Mouse (Mus musculus) heart, postnatal 10 days (tissue): ENCODE measurements around the gene Slmap. TPM values are rescaled to one million over a fixed set of nuclear protein-coding genes. Genes with fewer than 3 reads are reported as not detected.
"Not testable (repeated sequence)": the region's sequence is repeated elsewhere in the genome, so short reads cannot be mapped to it uniquely, and the experiment has no call there.

Source experiments
- DNase-seq, 2 experiments: peaks; one replicate each; pipeline ENCODE4 v3.0.0; 2021
- intact Hi-C: fragments of 180-260 bp; cut with DNase I; formaldehyde crosslinking; loops from one replicate; pipeline ENCODE4 v1.15.1; 2025
- total RNA-seq, 2 experiments: library from RNA; stranded (reverse); gene quantifications; 2 replicates each; pipeline ENCODE4 v1.2.3; 2021

Gene Slmap
- total RNA-seq, 2 experiments from 2014 or later, result 351 to 367 TPM

GRCm38 (mm10) chr14:26533821-26534756, 642 bp downstream of the Slmap start:
- peak; percentile 50 to 65 for DNase-seq
- intact Hi-C loops, result loop anchor here (2.0 to 5.0 kb wide), 2 partner anchors 39 to 103 kb away; partner anchors contain the start of gene Arf4

DNA sequence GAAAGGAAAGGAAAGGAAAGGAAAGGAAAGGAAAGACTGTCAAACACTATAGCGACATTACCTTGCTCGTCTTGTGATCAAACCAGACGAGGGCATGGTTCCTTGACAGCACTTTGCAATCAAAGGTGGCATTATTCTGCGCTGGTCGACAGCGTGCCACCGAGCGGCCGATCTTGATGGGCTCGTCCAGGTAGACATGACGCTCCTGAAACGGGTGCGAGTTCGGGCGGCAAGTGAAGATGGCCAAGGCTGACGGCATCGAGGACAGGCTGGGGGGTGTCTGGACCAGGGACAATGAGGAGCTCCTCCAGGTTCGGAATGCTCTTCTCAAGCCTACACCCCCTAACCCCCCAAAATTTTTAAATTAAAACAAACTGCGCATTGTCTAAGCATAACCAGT, 1.5 kb downstream of the Slmap start:
- intact Hi-C loops, result loop anchor here (5.0 kb wide), 1 partner anchor 104 kb away; the partner anchor contains the start of gene Arf4
- DNase-seq, result no peak

GRCm38 (mm10) chr14:26532752-26533151, 2.0 kb downstream of the Slmap start:
- no peak for DNase-seq
- intact Hi-C loops, result loop anchor here (5.0 kb wide), 1 partner anchor 105 kb away; the partner anchor contains the start of gene Arf4

GRCm38 (mm10) chr14:26531410-26532313, 3.1 kb downstream of the Slmap start:
- DNase-seq, result no peak
- intact Hi-C loops, result loop anchor here (5.0 kb wide), 1 partner anchor 106 kb away; the partner anchor contains the start of gene Arf4

DNA sequence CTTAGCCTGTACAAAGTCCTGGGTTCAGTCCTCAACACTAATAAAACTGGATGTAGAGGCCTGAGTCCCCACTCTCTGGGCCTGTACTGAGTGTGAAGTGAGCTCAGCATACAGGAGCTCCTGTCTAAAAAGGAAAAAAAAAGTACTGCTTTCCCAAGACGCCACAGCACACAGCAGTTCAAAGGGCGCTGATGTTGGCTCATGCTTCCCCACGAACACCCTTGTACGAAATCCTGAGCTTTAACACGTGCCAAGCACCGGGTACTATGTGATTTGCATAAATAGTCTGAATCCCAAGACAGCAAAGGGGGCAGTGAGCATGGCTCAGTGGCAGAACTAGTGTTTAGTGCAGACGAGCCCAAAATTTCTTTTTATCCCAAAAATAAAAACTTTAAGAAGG, 4.4 kb downstream of the Slmap start:
- DNase-seq, result no peak
- intact Hi-C loops, result loop anchor here (5.0 kb wide), 1 partner anchor 107 kb away; the partner anchor contains the start of gene Arf4

DNA sequence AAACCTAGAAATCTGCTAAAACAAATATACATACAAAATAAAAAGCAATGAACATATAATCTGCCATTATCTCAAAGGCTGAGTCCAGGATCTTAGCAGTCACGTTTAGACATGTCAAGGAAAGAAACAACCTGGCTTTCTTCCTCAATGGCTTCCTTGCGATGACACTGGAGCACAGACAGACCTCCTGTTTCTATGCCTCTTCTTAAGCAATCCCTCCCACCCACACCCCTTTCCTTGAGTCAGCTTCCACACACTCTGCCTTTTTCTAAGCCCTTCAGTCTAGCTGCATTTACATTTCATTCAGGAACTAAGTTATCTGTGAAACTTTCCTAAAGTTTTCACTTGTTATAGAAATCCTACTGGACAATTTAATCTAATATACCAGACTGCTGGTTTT, 6.4 kb downstream of the Slmap start:
- intact Hi-C loops, result no loop called here

GRCm38 (mm10) chr14:26525955-26526354, 8.8 kb downstream of the Slmap start:
- DNase-seq, result no peak
- intact Hi-C loops, result no loop called here

More for the DNA sequence above, 6.4 kb downstream of the Slmap start:
- no peak for DNase-seq

- DNase-seq, result no peak
- intact Hi-C loops, result no loop called here
Observed at GRCm38 (mm10) chr14:26523082-26523481, 11.6 kb downstream of the Slmap start.

DNA sequence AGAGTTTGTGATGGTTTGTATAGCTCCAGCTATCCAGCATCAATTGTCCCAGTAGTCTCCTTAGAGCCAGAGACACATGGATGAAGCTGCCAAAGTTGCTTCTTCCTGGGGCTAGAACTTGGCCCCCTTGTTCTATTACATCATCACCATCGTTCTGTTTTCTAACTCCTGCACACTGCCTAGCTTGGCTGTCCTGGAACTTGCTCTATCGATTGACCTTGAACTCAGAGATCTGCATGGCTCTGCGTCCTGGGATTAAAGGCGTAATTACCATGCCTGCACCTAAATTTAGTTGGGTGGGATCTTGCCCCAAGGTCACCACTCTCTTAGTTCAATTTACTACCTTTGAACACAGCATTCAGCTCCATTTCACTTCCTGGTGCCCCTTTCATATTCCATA, 14.9 kb downstream of the Slmap start:
- no peak for DNase-seq
- intact Hi-C loops, result no loop called here

- intact Hi-C loops, result no loop called here
Observed at GRCm38 (mm10) chr14:26517843-26518242, 16.9 kb downstream of the Slmap start.

GRCm38 (mm10) chr14:26516232-26516631, 18.5 kb downstream of the Slmap start:
- DNase-seq, intact Hi-C loops: not testable (repeated sequence)

More at GRCm38 (mm10) chr14:26517843-26518242, 16.9 kb downstream of the Slmap start:
- DNase-seq, result no peak

DNA sequence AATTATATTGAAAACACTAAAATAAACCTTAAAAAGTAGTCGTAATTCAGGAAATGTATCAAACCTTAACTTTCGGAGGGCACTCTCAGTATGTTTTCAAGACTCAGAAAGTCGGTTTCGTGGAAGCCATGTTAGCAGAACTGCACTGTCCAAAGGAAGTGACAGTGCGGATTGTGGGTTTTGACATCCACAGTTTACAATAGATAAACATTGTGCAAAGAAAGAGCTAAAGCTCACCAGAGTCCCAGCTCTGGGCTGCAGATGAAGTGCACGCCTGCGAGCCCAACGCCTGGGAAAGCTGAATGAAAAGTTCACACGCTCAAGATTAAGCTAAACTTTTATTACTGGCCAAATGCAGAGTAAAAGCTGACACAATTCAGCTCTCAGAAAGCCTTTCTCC, 18.9 kb downstream of the Slmap start:
- no peak for DNase-seq
- intact Hi-C loops, result no loop called here

- intact Hi-C loops, result no loop called here
Observed at GRCm38 (mm10) chr14:26510545-26510944, 24.2 kb downstream of the Slmap start.

GRCm38 (mm10) chr14:26508150-26508549, 26.6 kb downstream of the Slmap start:
- intact Hi-C loops, result no loop called here
- DNase-seq, result no peak

More at GRCm38 (mm10) chr14:26510545-26510944, 24.2 kb downstream of the Slmap start:
- no peak for DNase-seq

DNA sequence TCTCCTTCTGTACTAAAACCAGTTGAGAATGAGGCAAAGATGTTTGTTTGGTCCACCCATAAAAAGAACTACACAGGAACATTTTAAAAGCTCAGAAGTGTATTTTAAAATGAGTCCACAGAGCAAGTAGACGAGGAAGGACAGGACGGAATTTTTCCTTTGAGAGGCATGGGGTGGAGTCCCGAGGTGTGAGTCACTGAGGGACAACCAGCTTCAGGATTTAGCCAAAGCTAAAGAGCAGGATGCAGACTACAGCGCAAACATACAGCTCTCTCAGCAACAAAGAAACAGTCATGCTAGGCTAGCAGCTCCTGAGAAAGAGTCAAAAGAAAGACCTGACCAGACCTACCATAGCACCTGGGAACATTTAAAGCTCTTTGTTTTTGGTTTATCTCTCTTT, 27.4 kb downstream of the Slmap start:
- DNase-seq, result no peak
- intact Hi-C loops, result no loop called here

DNA sequence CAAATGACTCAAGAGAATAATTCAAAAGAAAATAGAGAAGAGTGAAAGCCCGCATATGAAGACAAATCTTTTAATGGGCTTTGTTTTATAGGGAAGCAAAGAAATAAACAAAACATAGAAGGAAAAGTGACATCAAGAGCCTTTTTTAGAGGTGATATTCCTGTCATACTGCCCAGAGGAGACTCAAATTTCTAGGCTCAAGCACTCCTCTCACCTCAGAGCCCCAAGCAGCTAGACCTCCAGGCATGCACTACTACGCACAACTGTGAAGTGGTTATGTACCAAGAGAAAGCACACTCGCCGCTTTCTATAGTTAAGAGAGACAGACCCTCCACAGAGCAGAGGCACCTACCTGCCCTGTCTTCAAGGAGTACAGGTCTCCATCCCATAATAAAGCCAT, 30.2 kb downstream of the Slmap start:
- DNase-seq, result no peak
- intact Hi-C loops, result no loop called here

DNA sequence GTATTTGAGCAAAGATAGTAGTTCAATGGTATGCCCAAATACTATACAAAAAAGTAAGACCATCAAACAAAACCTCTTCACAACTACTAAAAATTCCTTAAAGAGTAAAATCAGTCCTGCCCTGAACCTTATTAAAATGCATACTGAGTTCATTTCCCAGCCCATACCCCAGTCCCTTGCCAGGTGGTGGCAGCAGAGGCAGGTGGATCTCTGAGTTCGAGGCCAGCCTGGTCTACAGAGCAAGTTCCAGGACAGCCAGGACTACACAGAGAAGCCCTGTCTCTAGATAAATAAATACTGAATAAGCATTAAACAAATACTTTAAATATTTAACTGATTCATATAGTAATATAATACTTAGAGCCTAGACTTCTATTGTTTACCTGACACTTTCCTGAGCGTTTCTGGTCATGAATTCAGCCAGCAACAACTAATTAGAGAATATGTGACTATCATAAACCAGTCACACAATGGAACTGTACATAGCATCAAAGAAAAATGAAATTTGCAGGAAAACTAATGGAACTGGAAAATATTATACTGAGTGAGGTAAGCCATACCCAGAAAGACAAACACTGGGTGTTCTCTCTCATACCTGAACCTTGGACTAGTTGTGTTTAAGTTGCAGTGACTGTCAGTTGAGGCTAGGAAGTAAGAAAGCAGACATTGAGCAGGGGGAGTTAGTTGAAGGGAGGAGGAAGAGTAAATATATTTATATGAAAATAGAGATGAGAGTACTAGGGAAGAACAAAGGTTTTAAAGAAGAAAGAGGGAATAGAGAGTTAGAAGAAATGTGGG, 34.4 kb downstream of the Slmap start:
- DNase-seq, result no peak
- intact Hi-C loops, result no loop called here

GRCm38 (mm10) chr14:26495021-26495420, 39.7 kb downstream of the Slmap start:
- no peak for DNase-seq
- intact Hi-C loops, result loop anchor here (2.0 to 10.0 kb wide), 2 partner anchors 40 to 530 kb away; partner anchors contain the start of gene Slmap

- DNase-seq, result peak; percentile 84 to 86
- intact Hi-C loops, result loop anchor here (2.0 to 10.0 kb wide), 4 partner anchors 88 to 534 kb away; partner anchors contain the start of gene Arf4
Observed at GRCm38 (mm10) chr14:26491150-26491549, 43.6 kb downstream of the Slmap start.
